Mouse (Mus musculus): ENCODE results near the gene Gtpbp1. TPM values are rescaled to one million over a fixed set of nuclear protein-coding genes. Genes with fewer than 3 reads are reported as not detected.

Gtpbp1 gene
- polyA plus RNA-seq (2015; fragmentation: Nextera tagmentation; extraction: Ambion mirVana), result 28.2 and 29.3 TPM in 2 replicates

DNA sequence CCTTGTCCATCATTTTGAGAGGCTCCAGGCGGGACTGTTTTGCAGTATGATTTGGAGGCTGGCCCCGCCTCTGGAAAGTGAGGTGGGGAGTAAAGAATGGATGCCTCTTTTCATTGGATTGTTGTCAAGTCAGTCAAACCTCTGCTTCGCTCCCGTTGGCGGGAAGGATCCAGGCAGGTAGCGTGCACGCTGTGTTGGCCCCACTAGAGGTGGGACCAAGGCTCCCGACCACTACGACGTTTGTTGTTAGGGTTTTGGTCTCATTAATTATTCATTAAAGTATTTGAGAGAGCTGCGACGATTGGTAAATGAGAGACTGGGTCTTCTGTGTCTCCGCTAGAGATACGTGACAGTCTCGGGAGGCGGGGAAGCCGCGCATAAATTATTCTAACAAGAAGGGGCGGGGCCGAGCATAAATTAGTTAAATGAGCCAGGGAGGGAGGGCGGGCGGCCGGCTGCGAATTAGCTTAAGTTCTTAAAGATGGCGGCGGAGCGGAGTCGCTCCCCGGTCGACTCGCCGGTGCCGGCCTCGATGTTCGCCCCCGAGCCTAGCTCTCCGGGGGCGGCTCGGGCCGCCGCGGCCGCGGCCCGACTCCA lies at the start of gene Gtpbp1:
TSS of gene Gtpbp1 (plus strand) at position 420 of the 597 bp plus-strand sequence.
- ATAC-seq (ENCODE audit: insufficient read depth, low FRiP score, low read depth), result peak; percentile 95
- H3K36me3 ChIP-seq, result peaks cover 12% of the 10 kb centered on the region; the same call in 1 of the 2 replicates
- H3K27ac ChIP-seq, result peak within 1 kb of the TSS; percentile 67
- WGBS, result under 1% methylated on average over 45 of the region's 45 CpGs
- H3K4me3 ChIP-seq (replicated peaks), result peak within 1 kb of the TSS; percentile 75
- peak within 1 kb of the TSS; percentile 60 for H3K9ac ChIP-seq
- no peaks in the 10 kb centered on the region for H3K9me3 ChIP-seq
- peak within 1 kb of the TSS; percentile 97 for H3K4me2 ChIP-seq
- no peaks in the 10 kb centered on the region for H3K27me3 ChIP-seq (replicated peaks)
- H3K4me1 ChIP-seq, result peaks cover 31% of the 10 kb centered on the region

DNA sequence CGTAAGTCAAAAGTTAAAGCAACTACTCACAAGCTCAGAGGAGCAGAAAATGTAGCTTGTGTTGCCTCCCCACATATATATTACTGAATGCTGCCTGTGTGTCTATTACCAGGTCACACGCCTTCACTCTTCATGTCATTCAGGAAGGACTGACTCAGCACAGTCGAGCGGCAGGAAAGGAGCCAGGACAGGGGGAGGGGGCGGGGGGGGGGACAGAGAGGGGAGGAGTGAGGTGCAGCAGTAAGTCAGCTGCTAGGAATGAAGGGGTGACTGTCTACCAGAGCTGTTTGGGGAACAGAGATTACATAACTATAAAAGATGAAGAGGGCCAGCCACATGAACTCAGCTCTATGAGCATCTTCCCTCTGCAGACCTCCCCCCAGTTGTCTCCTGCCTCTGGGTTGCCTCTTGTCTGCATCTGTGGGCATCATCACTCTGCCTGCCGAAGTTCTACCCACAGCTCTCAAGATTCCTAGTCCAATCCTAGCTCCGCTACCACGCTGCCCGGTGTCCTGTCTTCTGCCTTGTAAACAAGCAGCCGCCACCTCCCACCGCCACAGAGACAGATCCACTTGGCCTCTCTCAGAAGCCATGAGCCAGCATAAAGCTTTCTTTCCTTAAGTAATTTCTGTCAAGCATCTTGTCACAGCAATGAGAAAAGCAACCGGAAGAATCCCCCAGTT lies 49.4 kb upstream of the Gtpbp1 start:
- Histone ChIP-seq H3K4me3 (replicated peaks) (no peak overlapping the region), H3K9ac (no peak overlapping the region), H3K9me3 (no peaks in the 10 kb centered on the region), H3K27ac (no peak overlapping the region), H3K36me3 (no peaks in the 10 kb centered on the region), H3K4me2 (no peak overlapping the region), H3K27me3 (replicated peaks) (no peaks in the 10 kb centered on the region), H3K4me1 (no peaks in the 10 kb centered on the region)
- 56% methylated on average over 12 of the region's 12 CpGs for WGBS
- no peak for ATAC-seq (ENCODE audit: insufficient read depth, low FRiP score, low read depth)

DNA sequence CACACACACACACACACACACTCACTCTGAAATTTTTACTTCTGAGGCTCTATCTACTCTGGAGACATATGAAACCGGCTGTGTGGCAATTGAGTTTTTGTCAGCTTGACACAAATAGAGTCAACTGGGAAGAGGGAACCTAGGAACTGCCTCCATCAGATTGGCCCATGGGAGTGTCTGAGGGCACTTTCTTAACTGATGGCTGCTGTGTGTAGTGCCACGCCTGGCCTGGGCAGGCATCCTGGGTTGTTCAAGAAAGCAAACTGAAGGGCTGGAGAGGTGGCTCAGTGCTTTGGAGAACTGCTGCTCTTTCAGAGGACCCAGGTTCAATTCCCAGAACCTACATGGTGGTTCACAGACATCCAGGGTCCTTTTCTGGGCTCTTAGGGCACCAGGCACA lies 45.2 kb upstream of the Gtpbp1 start:
- no peak overlapping the region for H3K27ac ChIP-seq
- 80% methylated on average over 2 of the region's 2 CpGs for WGBS
- no peak overlapping the region for H3K9ac ChIP-seq
- no peak overlapping the region for H3K4me3 ChIP-seq (replicated peaks)
- H3K4me2 ChIP-seq, result no peak overlapping the region
- H3K4me1 ChIP-seq, result no peaks in the 10 kb centered on the region
- no peaks in the 10 kb centered on the region for H3K36me3 ChIP-seq
- ATAC-seq (ENCODE audit: insufficient read depth, low FRiP score, low read depth), result no peak
- no peaks in the 10 kb centered on the region for H3K27me3 ChIP-seq (replicated peaks)
- no peaks in the 10 kb centered on the region for H3K9me3 ChIP-seq

DNA sequence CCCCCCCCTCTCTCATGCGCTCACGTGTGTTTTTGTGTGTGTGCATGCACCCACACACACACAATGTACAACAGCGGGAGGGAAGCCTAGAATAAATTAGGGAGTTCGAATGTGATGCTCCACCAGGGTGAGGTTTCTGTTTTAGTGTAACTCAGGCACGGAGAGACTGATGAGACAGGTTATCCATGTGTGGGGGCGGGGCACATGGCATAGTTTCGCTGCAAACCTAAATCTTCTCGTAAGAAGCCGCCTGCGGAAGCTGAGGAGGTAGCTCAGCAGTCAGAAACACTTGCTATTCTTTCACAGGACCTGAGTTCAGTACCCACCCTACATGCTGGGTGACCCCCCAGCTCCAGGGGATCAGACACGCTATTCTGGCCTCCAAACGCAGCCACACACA lies 42.5 kb upstream of the Gtpbp1 start:
- H3K4me1 ChIP-seq, result no peaks in the 10 kb centered on the region
- H3K27me3 ChIP-seq (replicated peaks), result no peaks in the 10 kb centered on the region
- H3K27ac ChIP-seq, result no peak overlapping the region
- 87% methylated on average over 12 of the region's 12 CpGs for WGBS
- no peaks in the 10 kb centered on the region for H3K9me3 ChIP-seq
- H3K36me3 ChIP-seq, result no peaks in the 10 kb centered on the region
- no peak overlapping the region for H3K4me2 ChIP-seq
- no peak for ATAC-seq (ENCODE audit: insufficient read depth, low FRiP score, low read depth)
- H3K9ac ChIP-seq, result no peak overlapping the region
- H3K4me3 ChIP-seq (replicated peaks), result no peak overlapping the region

DNA sequence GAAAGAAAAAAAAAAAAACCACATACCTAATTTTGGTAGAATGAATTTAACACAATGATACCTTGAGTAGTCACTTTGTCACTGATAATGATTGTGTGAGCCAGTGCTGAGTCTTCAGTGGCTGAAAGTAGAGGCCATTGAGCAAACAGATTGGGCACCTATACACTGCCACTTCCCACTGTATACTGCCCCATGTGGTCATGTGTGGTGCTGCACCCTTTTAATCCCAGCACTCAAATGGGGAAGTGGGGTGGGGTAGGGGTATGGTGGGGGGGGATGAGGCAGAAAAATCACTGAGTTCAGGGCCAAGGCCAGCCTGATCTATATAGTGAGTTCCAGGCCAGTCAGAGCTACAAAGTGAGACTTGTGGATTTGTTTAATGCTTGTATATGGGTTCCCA lies 40.1 kb upstream of the Gtpbp1 start:
- Histone ChIP-seq H3K9me3 (no peaks in the 10 kb centered on the region), H3K4me1 (no peaks in the 10 kb centered on the region), H3K4me2 (no peak overlapping the region), H3K27me3 (replicated peaks) (no peaks in the 10 kb centered on the region), H3K9ac (no peak overlapping the region), H3K4me3 (replicated peaks) (no peak overlapping the region), H3K36me3 (no peaks in the 10 kb centered on the region), H3K27ac (no peak overlapping the region)
- ATAC-seq (ENCODE audit: insufficient read depth, low FRiP score, low read depth), result no peak

DNA sequence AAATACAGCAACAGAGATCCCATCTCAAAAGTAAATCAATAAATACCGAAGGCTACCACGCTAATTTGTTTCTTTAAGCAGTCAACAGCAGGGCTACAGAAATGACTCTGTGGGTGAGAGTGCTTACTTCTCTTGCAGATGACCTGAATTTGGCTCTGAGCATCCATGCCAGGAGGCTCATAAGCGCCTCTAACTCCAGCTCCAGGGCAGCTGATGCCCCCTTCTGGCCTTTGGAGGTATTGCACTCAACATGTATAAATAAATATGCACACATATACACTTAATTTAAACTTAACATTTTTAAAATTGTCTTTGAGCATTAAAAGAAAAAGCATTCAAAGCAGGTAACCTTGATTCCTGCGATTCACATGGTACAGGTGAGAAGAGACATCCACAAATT lies 39.2 kb upstream of the Gtpbp1 start:
- no peaks in the 10 kb centered on the region for H3K9me3 ChIP-seq
- no peaks in the 10 kb centered on the region for H3K4me1 ChIP-seq
- H3K4me2 ChIP-seq, result no peak overlapping the region
- H3K9ac ChIP-seq, result no peak overlapping the region
- no peaks in the 10 kb centered on the region for H3K27me3 ChIP-seq (replicated peaks)
- no peaks in the 10 kb centered on the region for H3K36me3 ChIP-seq
- no peak overlapping the region for H3K27ac ChIP-seq
- no peak for ATAC-seq (ENCODE audit: insufficient read depth, low FRiP score, low read depth)
- no peak overlapping the region for H3K4me3 ChIP-seq (replicated peaks)
- WGBS, result 64% methylated on average over 4 of the region's 4 CpGs

DNA sequence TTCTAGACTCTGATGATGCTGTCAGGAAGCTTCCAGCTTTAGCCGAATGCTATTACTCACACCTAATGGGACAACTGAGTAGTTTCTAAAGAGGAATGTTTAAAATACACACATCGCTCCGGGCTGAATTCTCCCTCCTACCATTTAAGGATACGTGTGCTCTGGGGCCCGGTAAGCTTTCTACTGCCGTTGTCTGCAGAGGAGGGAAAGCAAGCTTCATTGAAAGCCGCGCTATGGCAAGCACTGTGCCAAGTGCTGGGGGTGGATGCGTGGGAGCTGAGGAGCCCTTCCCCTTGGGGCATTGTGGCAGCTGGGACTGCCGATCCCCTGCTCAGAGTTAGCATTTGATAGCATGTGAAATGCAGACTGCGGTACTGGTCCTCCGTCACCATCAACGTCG lies 34.2 kb upstream of the Gtpbp1 start:
- no peak for ATAC-seq (ENCODE audit: insufficient read depth, low FRiP score, low read depth)
- 0 out of 2 replicates have a peak, but pooled peaks cover 10% of the 10 kb centered on the region for H3K4me1 ChIP-seq
- H3K9ac ChIP-seq, result no peak overlapping the region
- no peaks in the 10 kb centered on the region for H3K27me3 ChIP-seq (replicated peaks)
- no peak overlapping the region for H3K4me3 ChIP-seq (replicated peaks)
- 71% methylated on average over 14 of the region's 14 CpGs for WGBS
- H3K4me2 ChIP-seq, result no peak overlapping the region
- H3K27ac ChIP-seq, result peak overlapping the region; percentile 69; the same call in 1 of the 2 replicates
- no peaks in the 10 kb centered on the region for H3K9me3 ChIP-seq
- peaks cover 2% of the 10 kb centered on the region; the same call in 1 of the 2 replicates for H3K36me3 ChIP-seq

DNA sequence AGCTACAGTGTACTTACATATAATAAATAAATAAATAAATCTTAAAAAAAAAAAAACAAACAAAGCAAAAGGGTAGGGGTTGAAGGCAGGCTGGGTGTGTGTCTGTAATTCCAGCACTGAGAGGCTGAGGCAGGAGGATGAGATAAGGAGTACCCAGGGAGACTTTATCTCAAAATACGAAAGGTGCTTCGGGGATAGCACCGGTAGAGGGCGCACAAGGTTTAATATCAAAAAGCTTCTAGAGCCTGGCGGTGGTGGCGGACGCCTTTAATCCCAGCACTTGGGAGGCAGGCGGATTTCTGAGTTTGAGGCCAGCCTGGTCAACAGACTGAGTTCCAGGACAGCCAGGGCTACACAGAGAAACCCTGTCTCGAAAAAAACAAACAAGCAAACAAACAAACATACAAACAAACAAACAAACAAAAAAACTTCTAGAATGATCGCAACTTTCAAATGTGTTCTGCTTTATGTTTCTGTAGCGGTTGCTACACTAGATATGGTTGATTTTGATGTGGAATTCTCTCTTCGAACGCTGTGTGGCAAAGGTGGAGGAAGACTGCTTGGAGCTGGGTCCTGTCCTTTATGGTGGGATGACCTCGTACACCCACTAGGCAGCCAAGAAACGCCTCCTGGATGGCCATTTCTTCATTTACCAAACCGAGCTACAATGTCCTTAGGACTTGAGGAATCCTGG lies 32.7 kb upstream of the Gtpbp1 start:
- WGBS, result 2% methylated on average over 16 of the region's 16 CpGs
- H3K4me3 ChIP-seq (replicated peaks), result peak overlapping the region; percentile 63
- peaks cover 8% of the 10 kb centered on the region; the same call in 1 of the 2 replicates for H3K36me3 ChIP-seq
- 0 out of 2 replicates have a peak, but pooled peaks cover 10% of the 10 kb centered on the region for H3K4me1 ChIP-seq
- H3K9me3 ChIP-seq, result no peaks in the 10 kb centered on the region
- no peaks in the 10 kb centered on the region for H3K27me3 ChIP-seq (replicated peaks)
- peak overlapping the region; percentile 76; the same call in 1 of the 2 replicates for H3K9ac ChIP-seq
- H3K27ac ChIP-seq, result peak overlapping the region; percentile 96
- no peak for ATAC-seq (ENCODE audit: insufficient read depth, low FRiP score, low read depth)
- H3K4me2 ChIP-seq, result peak overlapping the region; percentile 93

DNA sequence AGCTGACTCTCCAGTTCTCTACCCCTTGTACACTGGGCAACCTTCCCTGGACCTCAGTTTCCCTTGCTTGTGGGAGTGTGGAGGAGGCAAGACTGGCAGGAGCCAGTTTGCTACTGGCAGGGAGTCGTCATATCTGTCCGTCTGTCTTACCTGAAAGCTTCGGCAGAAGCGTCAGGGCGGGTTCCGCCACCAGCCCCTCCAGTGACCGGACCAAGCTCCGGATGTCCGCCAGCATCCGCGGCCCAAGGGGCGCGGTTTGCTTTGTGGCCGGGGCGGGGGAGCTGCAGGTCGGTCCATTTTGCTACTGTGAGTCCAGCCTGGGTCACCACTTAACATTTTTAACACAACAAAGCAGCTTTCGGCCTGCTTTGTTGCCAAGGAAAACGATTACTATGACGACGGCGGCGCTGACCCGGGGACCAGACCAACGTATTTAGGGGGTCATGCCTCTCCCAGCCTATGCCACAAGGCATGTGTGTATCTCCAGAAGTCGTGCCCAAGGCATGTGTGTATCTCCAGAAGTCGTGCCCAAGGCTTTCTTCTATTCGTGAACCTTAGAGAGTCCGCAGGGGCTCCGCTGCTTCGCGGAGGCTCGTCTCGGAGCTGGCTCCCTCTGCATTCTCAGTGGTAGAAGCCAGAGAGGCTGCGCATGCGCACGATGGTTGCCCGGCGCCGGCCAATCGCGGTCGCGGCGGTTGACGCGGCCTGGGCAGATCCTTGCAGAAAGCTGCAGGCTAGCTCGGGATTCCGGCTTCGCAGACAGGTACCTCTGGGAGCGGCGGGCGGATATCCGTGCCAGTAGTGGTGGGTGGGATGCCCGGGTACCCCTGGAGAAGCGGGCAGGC lies 31.9 kb upstream of the Gtpbp1 start, which contains the start of the genes Fam227a and Cby1:
TSS of gene Fam227a (minus strand) at position 426 of the 845 bp plus-strand sequence.
TSS of gene Cby1 (plus strand) at position 669 of the 845 bp plus-strand sequence.
- Histone ChIP-seq H3K36me3 (peaks cover 8% of the 10 kb centered on the region; the same call in 1 of the 2 replicates), H3K9ac (peak within 1 kb of the TSS; percentile 76), H3K9me3 (no peaks in the 10 kb centered on the region), H3K27ac (peak within 1 kb of the TSS; percentile 96), H3K27me3 (replicated peaks) (no peaks in the 10 kb centered on the region), H3K4me1 (0 out of 2 replicates have a peak, but pooled peaks cover 10% of the 10 kb centered on the region), H3K4me2 (peak within 1 kb of the TSS; percentile 93), H3K4me3 (replicated peaks) (peak within 1 kb of the TSS; percentile 63)
- WGBS, result under 1% methylated on average over 55 of the region's 55 CpGs
- peak; percentile 86 for ATAC-seq (ENCODE audit: insufficient read depth, low FRiP score, low read depth)

DNA sequence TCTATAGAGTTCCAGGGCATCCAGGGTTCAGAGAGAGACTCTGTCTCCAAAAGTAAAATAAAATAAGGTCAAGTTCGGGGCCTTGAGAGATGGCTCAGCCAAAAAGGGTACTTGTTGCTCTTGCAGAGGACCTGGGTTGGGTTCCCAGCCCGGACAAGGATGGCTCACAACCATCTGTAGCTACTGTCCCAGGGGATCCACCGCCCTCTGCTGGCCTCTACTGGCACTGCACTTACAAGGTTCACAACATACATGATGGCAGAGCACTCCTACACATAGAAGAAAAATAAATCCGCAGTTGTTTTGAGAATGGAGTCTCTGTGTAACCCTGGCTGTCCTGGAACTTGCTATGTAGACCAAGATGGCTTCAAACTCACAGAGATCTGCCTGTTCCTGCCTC lies 28.8 kb upstream of the Gtpbp1 start:
- ATAC-seq (ENCODE audit: insufficient read depth, low FRiP score, low read depth), result no peak
- H3K4me3 ChIP-seq (replicated peaks), result no peak overlapping the region
- H3K27ac ChIP-seq, result no peak overlapping the region
- WGBS, result 79% methylated on average over 4 of the region's 4 CpGs
- H3K4me1 ChIP-seq, result 0 out of 2 replicates have a peak, but pooled peaks cover 10% of the 10 kb centered on the region
- H3K9ac ChIP-seq, result no peak overlapping the region
- H3K36me3 ChIP-seq, result peaks cover 8% of the 10 kb centered on the region; the same call in 1 of the 2 replicates
- H3K9me3 ChIP-seq, result no peaks in the 10 kb centered on the region
- no peak overlapping the region for H3K4me2 ChIP-seq
- H3K27me3 ChIP-seq (replicated peaks), result no peaks in the 10 kb centered on the region

DNA sequence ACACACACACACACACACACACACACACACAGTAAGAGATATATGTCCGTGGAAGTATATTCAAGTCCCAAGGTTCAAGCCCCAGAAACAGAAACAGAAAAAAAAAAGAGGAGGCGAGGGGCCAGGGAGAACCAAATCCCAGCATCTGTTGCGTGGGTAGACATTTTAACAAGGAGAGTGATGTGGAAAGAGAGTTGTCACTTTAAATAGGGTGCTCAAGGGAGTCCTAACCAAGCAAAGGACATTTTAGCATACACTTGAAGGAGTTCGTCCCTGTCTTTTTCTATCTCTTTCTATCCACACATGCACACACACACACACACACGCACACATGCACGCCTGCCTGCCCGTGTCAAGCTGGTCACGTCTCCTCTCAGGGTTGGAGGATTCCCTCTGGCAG lies 26.0 kb upstream of the Gtpbp1 start:
- H3K4me3 ChIP-seq (replicated peaks), result no peak overlapping the region
- no peak for ATAC-seq (ENCODE audit: insufficient read depth, low FRiP score, low read depth)
- no peak overlapping the region for H3K9ac ChIP-seq
- H3K27me3 ChIP-seq (replicated peaks), result no peaks in the 10 kb centered on the region
- H3K4me1 ChIP-seq, result 0 out of 2 replicates have a peak, but pooled peaks cover 2% of the 10 kb centered on the region
- H3K36me3 ChIP-seq, result peaks cover 10% of the 10 kb centered on the region; the same call in 1 of the 2 replicates
- WGBS, result 90% methylated on average over 8 of the region's 8 CpGs
- no peaks in the 10 kb centered on the region for H3K9me3 ChIP-seq
- no peak overlapping the region for H3K4me2 ChIP-seq
- no peak overlapping the region for H3K27ac ChIP-seq
